Mouse (Mus musculus): ENCODE results near the gene Hspa1b.

GRCm38 (mm10) chr17:34924258-34924657 is 34.8 kb downstream of the Hspa1b start:
- no peak for TF ChIP-seq CTCF (IDR thresholded peaks at IDR 0.05; ENCODE audit: borderline replicate concordance, insufficient read depth, low read length)
- no peak for TF ChIP-seq POLR2A (IDR thresholded peaks at IDR 0.05; ENCODE audit: low read depth, low read length)

Data from embryonic fibroblast, embryonic 13.5 days (primary cell).